Mouse (Mus musculus): ENCODE data around the gene Map9.

DNA sequence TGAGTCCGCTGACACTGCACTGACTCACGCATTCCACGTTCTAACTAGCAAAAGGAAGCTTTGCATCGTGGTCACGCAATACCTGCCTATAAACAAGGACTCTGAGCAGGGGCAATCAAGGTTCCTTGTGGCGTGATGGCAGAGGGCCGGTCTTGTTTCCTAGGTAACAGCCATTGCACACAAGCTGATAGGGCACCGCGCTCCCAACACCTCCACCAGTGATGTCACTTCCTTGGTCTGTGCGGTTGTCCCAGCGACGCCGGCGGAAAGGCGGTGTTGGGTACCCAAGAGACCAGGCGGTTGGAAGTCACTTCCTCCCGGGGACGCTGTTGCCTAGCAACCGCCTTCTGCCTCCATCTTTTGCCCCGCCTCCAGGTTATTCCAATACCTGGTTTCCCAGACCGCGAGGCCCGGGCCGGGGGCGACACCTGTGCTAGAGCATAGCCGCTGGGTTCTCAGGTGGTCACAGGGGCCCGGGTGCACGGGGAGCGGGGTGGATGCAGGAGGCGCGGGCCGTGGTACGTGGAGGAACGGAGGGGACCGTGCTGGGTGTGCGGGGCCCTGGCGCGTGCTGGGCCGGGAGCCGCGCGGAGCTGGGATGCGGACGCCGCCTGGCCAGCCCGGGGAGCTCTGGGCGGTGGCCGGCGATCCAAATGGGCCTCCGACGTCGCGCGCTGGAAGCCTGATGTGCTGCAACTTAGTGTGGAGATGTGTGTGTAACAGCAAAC is at the start of gene Map9:
- TF ChIP-seq CTCF (IDR thresholded peaks at IDR 0.05; ENCODE audit: borderline replicate concordance, control insufficient read depth, extremely low read depth, insufficient read depth, low read length, poor library complexity) (0 out of 2 replicates have a peak, but pooled peaks have one; percentile 27), POLR2A (IDR thresholded peaks at IDR 0.05; ENCODE audit: control insufficient read depth, extremely low read depth, insufficient read depth, low read length, poor library complexity) (0 out of 2 replicates have a peak, but pooled peaks have one; percentile 45)

Measured in thymus, adult 2 months (tissue).